Mouse (Mus musculus) myocyte (in vitro differentiated cells): ENCODE results near the gene Sox9. TPM values are rescaled to one million over a fixed set of nuclear protein-coding genes. Genes with fewer than 3 reads are reported as not detected.

Experiments used
- H3K27me3 ChIP-seq: one replicate; pipeline ENCODE4 v1.6.1; 2011; ENCODE audit not compliant: control insufficient read depth, insufficient read depth, insufficient read length
- H3K36me3 ChIP-seq: one replicate; pipeline ENCODE4 v1.6.1; 2011; ENCODE audit not compliant: control insufficient read depth, insufficient read depth
- H3K4me2 ChIP-seq: one replicate; pipeline ENCODE4 v1.6.1; 2011; ENCODE audit warnings: low read depth, control low read depth
- H3K4me3 ChIP-seq: one replicate; pipeline ENCODE4 v1.5.1; 2011; ENCODE audit warnings: mild to moderate bottlenecking, control low read depth, moderate library complexity
- H3K79me2 ChIP-seq: one replicate; pipeline ENCODE4 v1.6.1; 2011; ENCODE audit not compliant: control insufficient read depth, insufficient read depth
- H3ac ChIP-seq: one replicate; pipeline ENCODE4 v1.6.1; 2011; ENCODE audit not compliant: control insufficient read depth, insufficient read length
- CEBPB ChIP-seq: IDR thresholded peaks from 2 replicates; pipeline ENCODE4 v1.6.1; 2011; ENCODE audit warnings: mild to moderate bottlenecking, moderate library complexity; ENCODE audit not compliant: poor library complexity, insufficient read depth, severe bottlenecking
- E2F4 ChIP-seq: IDR thresholded peaks from one replicate; pipeline ENCODE4 v1.6.1; 2011; ENCODE audit warnings: mild to moderate bottlenecking, control low read depth, moderate library complexity; ENCODE audit not compliant: insufficient read depth
- MAX ChIP-seq: IDR thresholded peaks from one replicate; pipeline ENCODE4 v1.6.1; 2011; ENCODE audit warnings: low read depth, mild to moderate bottlenecking, control low read depth
- MYOD1 ChIP-seq, 3 experiments: IDR thresholded peaks; one replicate each; pipeline ENCODE4 v1.6.1; 2011; ENCODE audit warnings: control low read depth in 2 of 3, low read depth in 2 of 3, mild to moderate bottlenecking in 2 of 3, moderate library complexity in 1 of 3; ENCODE audit not compliant: insufficient read length in 2 of 3, control insufficient read depth in 1 of 3
- MYOG ChIP-seq, 3 experiments: IDR thresholded peaks; one replicate each; pipeline ENCODE4 v1.6.1; 2011; ENCODE audit warnings: control low read depth in 2 of 3, low read depth in 2 of 3, mild to moderate bottlenecking in 2 of 3; ENCODE audit not compliant: insufficient read length in 2 of 3, control insufficient read depth in 1 of 3, insufficient read depth in 1 of 3
- POLR2A ChIP-seq: IDR thresholded peaks from one replicate; pipeline ENCODE4 v1.6.1; 2011; ENCODE audit warnings: low read depth, mild to moderate bottlenecking, control low read depth, moderate library complexity; ENCODE audit not compliant: insufficient read length
- POLR2AphosphoS2 ChIP-seq: IDR thresholded peaks from one replicate; pipeline ENCODE4 v1.6.1; 2011; ENCODE audit warnings: low read depth, control low read depth; ENCODE audit not compliant: insufficient read length
- REST ChIP-seq: IDR thresholded peaks from one replicate; pipeline ENCODE4 v1.6.1; 2011; ENCODE audit warnings: mild to moderate bottlenecking, control low read depth, moderate library complexity; ENCODE audit not compliant: insufficient read depth, insufficient read length
- SRF ChIP-seq: IDR thresholded peaks from one replicate; pipeline ENCODE4 v1.6.1; 2011; ENCODE audit warnings: low read depth; ENCODE audit not compliant: control insufficient read depth, insufficient read length
- TCF12 ChIP-seq: IDR thresholded peaks from one replicate; pipeline ENCODE4 v1.6.1; 2011; ENCODE audit warnings: mild to moderate bottlenecking, control low read depth; ENCODE audit not compliant: poor library complexity, insufficient read depth, severe bottlenecking
- TCF3 ChIP-seq: IDR thresholded peaks from one replicate; pipeline ENCODE4 v1.6.1; 2011; ENCODE audit warnings: low read depth, control low read depth; ENCODE audit not compliant: insufficient read length
- USF1 ChIP-seq: IDR thresholded peaks from one replicate; pipeline ENCODE4 v1.6.1; 2011; ENCODE audit warnings: low read depth, mild to moderate bottlenecking, control low read depth, moderate library complexity
- polyA plus RNA-seq: library from polyadenylated mRNA; unstranded; fragments of >200 nt; fragmentation: generic; extraction: Trizol; gene quantifications from one replicate; pipeline ENCODE4 v1.2.1, GENCODE M21; 2012; ENCODE audit warnings: missing spikeins

The Sox9 gene
- polyA plus RNA-seq, 1 experiment, result 17.9 TPM

DNA sequence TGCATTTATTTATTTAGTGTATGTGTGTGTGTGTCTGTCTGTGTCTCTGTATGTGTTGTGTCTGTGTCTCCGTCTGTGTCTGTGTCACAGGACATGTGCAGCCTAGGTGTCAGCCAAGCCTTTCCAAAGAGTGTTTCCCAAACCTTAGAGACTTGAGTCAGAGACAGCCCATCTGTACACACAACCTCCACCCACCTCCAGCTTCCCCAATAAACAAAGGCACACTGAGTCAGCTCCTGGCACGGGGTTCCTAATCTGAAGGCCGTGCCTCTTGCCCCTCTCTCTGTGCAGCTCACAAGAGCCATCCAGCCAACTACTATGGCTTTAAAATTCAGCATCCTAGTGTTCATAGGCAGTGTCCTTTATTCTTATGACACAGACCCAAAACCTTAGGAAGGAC is 42.1 kb downstream of the Sox9 start:
- Histone ChIP-seq H3K27me3 (no peaks in the 10 kb centered on the region), H3K4me3 (no peak overlapping the region), H3K79me2 (no peaks in the 10 kb centered on the region), H3ac (no peak overlapping the region), H3K4me2 (no peak overlapping the region), H3K36me3 (no peaks in the 10 kb centered on the region)
- TF ChIP-seq MAX (no peak), E2F4 (no peak), POLR2A (no peak), TCF12 (no peak), TCF3 (no peak), MYOG (IDR thresholded peaks at IDR 0.05; ENCODE audit: control insufficient read depth in 1 of 3, insufficient read depth in 1 of 3, insufficient read length in 2 of 3, low read depth in 2 of 3) (no peak)

DNA sequence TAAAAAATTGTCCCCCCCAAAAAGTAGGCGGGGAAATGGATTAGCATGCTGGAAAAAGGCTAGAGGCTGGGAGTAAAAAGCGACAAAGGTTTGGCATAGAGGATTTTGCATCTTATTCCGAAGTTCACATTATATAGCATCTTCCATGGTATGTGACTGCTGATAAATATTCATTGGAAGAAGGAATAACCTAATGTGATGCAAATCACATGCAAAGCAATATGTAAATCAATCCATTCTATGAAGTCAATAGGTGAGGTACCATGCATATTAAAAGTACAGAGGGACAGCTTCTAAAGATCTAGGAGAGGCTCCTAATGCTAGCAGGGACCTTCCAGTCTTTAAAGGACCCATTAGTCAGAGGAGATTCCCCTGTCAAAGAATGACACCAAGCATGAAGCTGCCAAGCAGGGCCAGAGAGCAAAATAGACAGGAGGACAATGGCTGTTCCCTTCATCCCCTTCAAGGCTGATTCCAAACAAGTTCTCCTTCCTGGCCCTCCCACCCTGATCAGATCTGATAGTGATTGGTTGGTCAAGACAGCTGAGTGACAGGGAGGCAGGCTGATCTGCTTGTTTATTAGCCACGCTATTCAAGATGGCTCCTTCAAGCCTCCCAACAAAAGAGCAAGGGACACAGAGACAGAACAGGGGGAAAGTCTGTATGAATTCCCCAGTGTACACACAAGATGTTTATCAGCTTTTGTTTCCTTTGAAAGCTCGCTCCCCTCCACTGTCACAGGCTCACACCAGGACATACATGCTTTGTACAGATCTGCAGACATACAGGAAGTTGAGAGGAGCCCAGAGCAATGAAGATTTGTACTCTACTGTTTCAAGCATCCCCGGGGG is 44.4 kb downstream of the Sox9 start:
- no peak for TF ChIP-seq E2F4
- TF ChIP-seq POLR2A, result no peak
- TF ChIP-seq TCF3, result no peak
- TF ChIP-seq POLR2AphosphoS2, result no peak
- no peak for TF ChIP-seq SRF
- TF ChIP-seq MAX, result no peak
- TF ChIP-seq MYOD1 (IDR thresholded peaks at IDR 0.05; ENCODE audit: control insufficient read depth in 1 of 3, insufficient read length in 2 of 3, low read depth in 2 of 3), result no peak
- no peak for TF ChIP-seq TCF12
- TF ChIP-seq CEBPB, result no peak
- TF ChIP-seq REST, result no peak
- TF ChIP-seq USF1, result no peak
- Histone ChIP-seq H3K79me2 (no peaks in the 10 kb centered on the region), H3ac (no peak overlapping the region), H3K4me3 (no peak overlapping the region), H3K4me2 (no peak overlapping the region), H3K27me3 (no peaks in the 10 kb centered on the region), H3K36me3 (no peaks in the 10 kb centered on the region)

DNA sequence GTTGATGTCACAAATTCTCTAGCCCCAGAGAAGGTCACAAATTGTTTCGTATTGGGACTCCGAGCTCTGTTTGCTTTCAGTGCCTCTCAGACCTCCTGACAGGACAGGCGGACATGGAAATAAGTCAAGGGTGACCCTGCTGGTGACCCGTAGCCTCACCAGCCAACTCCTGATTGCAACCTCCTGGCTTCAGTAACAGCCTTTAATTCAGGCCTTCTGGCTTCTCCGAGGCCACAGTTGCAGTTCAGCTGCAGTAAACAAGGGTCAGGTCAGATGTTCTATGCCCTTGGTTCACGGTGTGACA is 45.0 kb downstream of the Sox9 start:
- Histone ChIP-seq H3ac (no peak overlapping the region), H3K36me3 (no peaks in the 10 kb centered on the region), H3K4me3 (no peak overlapping the region), H3K4me2 (no peak overlapping the region), H3K27me3 (no peaks in the 10 kb centered on the region), H3K79me2 (no peaks in the 10 kb centered on the region)
- TF ChIP-seq MYOD1 (IDR thresholded peaks at IDR 0.05; ENCODE audit: control insufficient read depth in 1 of 3, insufficient read length in 2 of 3, low read depth in 2 of 3) (no peak), E2F4 (no peak)

DNA sequence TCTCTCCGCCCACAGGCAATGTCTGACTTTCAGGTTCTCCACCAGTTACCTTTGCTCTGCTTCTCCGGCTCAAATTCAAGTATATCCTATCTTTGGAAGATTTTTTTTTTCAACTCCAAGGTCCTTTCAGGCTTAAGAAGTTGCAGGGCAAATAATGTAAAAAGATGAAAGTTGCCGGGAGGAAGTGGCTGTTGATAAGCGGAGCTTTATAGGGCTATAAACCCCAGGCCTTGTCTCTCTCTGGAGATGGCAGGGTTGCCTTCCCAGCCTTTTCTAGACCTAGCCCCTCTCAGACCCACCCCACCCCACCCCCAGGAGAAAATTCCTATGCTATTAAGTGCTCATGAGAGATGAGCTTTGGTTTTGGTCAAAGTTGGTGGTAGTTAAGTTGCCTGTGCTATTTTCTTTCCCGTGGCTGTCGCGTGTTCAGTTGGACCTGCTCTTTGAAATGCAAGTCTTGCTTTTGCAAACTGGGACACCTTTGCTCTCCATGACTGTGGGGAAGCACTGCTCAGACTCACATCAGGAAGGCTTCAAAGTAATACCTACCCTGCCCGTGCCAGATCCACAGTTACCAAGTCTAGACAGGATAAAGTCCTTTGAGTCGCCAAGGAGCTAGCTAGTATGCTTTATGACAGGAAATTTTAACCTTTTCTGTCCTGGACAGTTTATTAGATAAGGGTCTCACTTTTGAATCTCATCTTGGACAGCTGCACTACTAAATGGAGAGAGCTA is 46.7 kb downstream of the Sox9 start:
- Histone ChIP-seq H3K4me3 (no peak overlapping the region), H3K4me2 (no peak overlapping the region), H3ac (no peak overlapping the region), H3K79me2 (no peaks in the 10 kb centered on the region), H3K27me3 (no peaks in the 10 kb centered on the region), H3K36me3 (no peaks in the 10 kb centered on the region)
- TF ChIP-seq POLR2AphosphoS2 (no peak), MAX (no peak), POLR2A (no peak), SRF (no peak), TCF3 (no peak), E2F4 (no peak), USF1 (no peak), MYOG (IDR thresholded peaks at IDR 0.05; ENCODE audit: control insufficient read depth in 1 of 3, insufficient read depth in 1 of 3, insufficient read length in 2 of 3, low read depth in 2 of 3) (no peak), CEBPB (no peak), REST (no peak), TCF12 (no peak), MYOD1 (IDR thresholded peaks at IDR 0.05; ENCODE audit: control insufficient read depth in 1 of 3, insufficient read length in 2 of 3, low read depth in 2 of 3) (no peak)
